Mouse (Mus musculus): ENCODE results near the gene Spag8. TPM values are rescaled to one million over a fixed set of nuclear protein-coding genes. Genes with fewer than 3 reads are reported as not detected.

Spag8 gene
- 1.1 and 1.8 TPM in 2 replicates for polyA plus RNA-seq (2014; fragmentation: Nextera tagmentation; extraction: Ambion mirVana)

- Histone ChIP-seq H3K4me2 (ENCODE audit: low read depth, low read length) (peak within 1 kb of the TSS; percentile 43), H3K9me3 (replicated peaks; ENCODE audit: control insufficient read depth, low read length) (peaks cover 3% of the 10 kb centered on the region), H3K9ac (replicated peaks; ENCODE audit: low read length) (peak within 1 kb of the TSS; percentile 9; the same call in 1 of the 2 replicates), H3K36me3 (replicated peaks; ENCODE audit: control insufficient read depth, insufficient read depth, low read depth, low read length) (peaks cover 4% of the 10 kb centered on the region), H3K4me3 (ENCODE audit: low read depth, low read length) (peak within 1 kb of the TSS; percentile 14; the same call in 1 of the 2 replicates), H3K27ac (replicated peaks; ENCODE audit: low read depth, low read length) (no peak within 1 kb of the TSS), H3K27me3 (ENCODE audit: control insufficient read depth, insufficient read depth, low read length) (no peaks in the 10 kb centered on the region), H3K4me1 (ENCODE audit: control insufficient read depth, insufficient read depth, low read length) (no peaks in the 10 kb centered on the region)
- 22% methylated on average over 24 of the region's 24 CpGs for WGBS
- ATAC-seq (replicated peaks; ENCODE audit: insufficient number of reproducible peaks, low FRiP score, low TSS enrichment, low read depth), result no peak
- peak; percentile 66 for DNase-seq (ENCODE audit: low spot score)
Observed at GRCm38 (mm10) chr4:43653161-43654015, at the start of gene Spag8. Gene Spag8, minus strand, starts transcription at chr4:43653594.

DNA sequence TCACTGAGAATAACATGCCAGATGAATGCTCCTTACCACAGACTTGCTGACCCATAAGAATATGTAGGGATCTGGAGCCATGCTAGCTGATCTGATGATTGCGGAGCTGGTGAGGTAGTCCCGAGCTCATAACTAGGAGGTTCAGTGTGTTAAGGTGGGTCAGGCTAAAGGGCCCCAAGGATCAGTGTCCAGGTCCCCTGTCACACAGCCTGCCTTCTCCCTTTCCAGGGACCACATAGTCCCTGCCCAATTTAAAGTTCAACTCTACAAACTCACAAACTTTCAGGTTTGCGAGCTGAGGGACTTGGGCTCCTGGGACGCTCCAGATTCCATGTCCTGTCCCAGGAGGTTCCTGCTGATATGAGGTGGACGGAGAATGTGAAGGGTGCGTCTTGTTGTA is 47.3 kb upstream of the Spag8 start, which contains the start of gene Olfr70:
Olfr70 (minus strand) TSS at position 101 of the 400 bp plus-strand sequence.
- WGBS, result 84% methylated on average over 6 of the region's 6 CpGs
- no peaks in the 10 kb centered on the region for H3K36me3 ChIP-seq (replicated peaks; ENCODE audit: control insufficient read depth, insufficient read depth, low read depth, low read length)
- DNase-seq (ENCODE audit: low spot score) (no peak), ATAC-seq (replicated peaks; ENCODE audit: insufficient number of reproducible peaks, low FRiP score, low TSS enrichment, low read depth) (no peak)
- no peaks in the 10 kb centered on the region for H3K27me3 ChIP-seq (ENCODE audit: control insufficient read depth, insufficient read depth, low read length)
- no peak within 1 kb of the TSS for H3K9ac ChIP-seq (replicated peaks; ENCODE audit: low read length)
- H3K4me2 ChIP-seq (ENCODE audit: low read depth, low read length), result no peak within 1 kb of the TSS
- no peak within 1 kb of the TSS for H3K27ac ChIP-seq (replicated peaks; ENCODE audit: low read depth, low read length)
- H3K9me3 ChIP-seq (replicated peaks; ENCODE audit: control insufficient read depth, low read length), result no peaks in the 10 kb centered on the region
- no peaks in the 10 kb centered on the region for H3K4me1 ChIP-seq (ENCODE audit: control insufficient read depth, insufficient read depth, low read length)
- H3K4me3 ChIP-seq (ENCODE audit: low read depth, low read length), result no peak within 1 kb of the TSS

GRCm38 (mm10) chr4:43696561-43696960 is 43.2 kb upstream of the Spag8 start:
- 93% methylated on average over 13 of the region's 13 CpGs for WGBS
- ATAC-seq (replicated peaks; ENCODE audit: insufficient number of reproducible peaks, low FRiP score, low TSS enrichment, low read depth) (no peak), DNase-seq (ENCODE audit: low spot score) (no peak)
- Histone ChIP-seq H3K9ac (replicated peaks; ENCODE audit: low read length) (no peak overlapping the region), H3K4me2 (ENCODE audit: low read depth, low read length) (no peak overlapping the region), H3K4me3 (ENCODE audit: low read depth, low read length) (no peak overlapping the region), H3K36me3 (replicated peaks; ENCODE audit: control insufficient read depth, insufficient read depth, low read depth, low read length) (no peaks in the 10 kb centered on the region), H3K4me1 (ENCODE audit: control insufficient read depth, insufficient read depth, low read length) (no peaks in the 10 kb centered on the region), H3K9me3 (replicated peaks; ENCODE audit: control insufficient read depth, low read length) (no peaks in the 10 kb centered on the region), H3K27me3 (ENCODE audit: control insufficient read depth, insufficient read depth, low read length) (no peaks in the 10 kb centered on the region), H3K27ac (replicated peaks; ENCODE audit: low read depth, low read length) (no peak overlapping the region)

- no peak overlapping the region for H3K4me2 ChIP-seq (ENCODE audit: low read depth, low read length)
- no peak overlapping the region for H3K27ac ChIP-seq (replicated peaks; ENCODE audit: low read depth, low read length)
- DNase-seq (ENCODE audit: low spot score) (no peak), ATAC-seq (replicated peaks; ENCODE audit: insufficient number of reproducible peaks, low FRiP score, low TSS enrichment, low read depth) (no peak)
- no peaks in the 10 kb centered on the region for H3K9me3 ChIP-seq (replicated peaks; ENCODE audit: control insufficient read depth, low read length)
- no peaks in the 10 kb centered on the region for H3K36me3 ChIP-seq (replicated peaks; ENCODE audit: control insufficient read depth, insufficient read depth, low read depth, low read length)
- H3K27me3 ChIP-seq (ENCODE audit: control insufficient read depth, insufficient read depth, low read length), result no peaks in the 10 kb centered on the region
- H3K4me3 ChIP-seq (ENCODE audit: low read depth, low read length), result no peak overlapping the region
- WGBS, result 35% methylated on average over 9 of the region's 9 CpGs
- H3K9ac ChIP-seq (replicated peaks; ENCODE audit: low read length), result no peak overlapping the region
- no peaks in the 10 kb centered on the region for H3K4me1 ChIP-seq (ENCODE audit: control insufficient read depth, insufficient read depth, low read length)
Observed at GRCm38 (mm10) chr4:43695249-43695671, 41.9 kb upstream of the Spag8 start.

DNA sequence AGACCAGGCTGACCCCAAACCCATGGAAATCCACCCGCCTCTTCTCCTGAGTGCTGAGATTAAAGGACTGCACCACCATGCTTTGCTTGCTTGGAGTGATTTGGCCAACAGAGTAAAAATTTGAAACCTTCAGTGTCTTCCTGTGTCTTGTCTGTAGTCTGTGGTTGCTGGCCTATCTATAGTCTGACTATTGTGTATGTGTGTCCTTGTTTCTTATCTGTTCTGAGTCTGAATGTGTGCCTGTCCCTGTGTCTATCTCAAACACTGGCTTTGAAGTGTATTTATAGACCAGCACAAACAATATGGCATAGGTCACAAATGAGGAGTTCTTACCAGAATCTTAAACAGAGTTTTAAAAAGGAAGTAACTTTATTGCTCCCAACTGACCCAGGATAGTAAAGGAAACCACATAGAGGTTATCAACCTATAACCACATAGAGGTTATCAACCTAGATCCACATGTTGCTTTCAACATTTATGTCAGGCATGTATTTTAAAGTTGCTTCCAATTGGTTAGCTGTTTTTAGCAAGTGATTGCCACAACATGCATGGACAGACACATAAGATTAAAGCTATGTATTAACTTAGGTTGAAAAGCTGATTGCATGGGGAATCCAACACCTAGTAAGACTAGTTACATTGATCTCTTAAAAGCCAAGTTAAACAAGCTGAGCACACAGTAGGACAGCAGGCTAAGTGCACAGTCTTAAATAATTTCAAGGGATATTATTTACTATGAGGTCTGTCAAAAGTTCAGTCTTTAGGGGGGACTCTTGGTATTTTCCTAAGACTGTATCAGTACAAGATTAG is 41.2 kb upstream of the Spag8 start:
- no peak for ATAC-seq (replicated peaks; ENCODE audit: insufficient number of reproducible peaks, low FRiP score, low TSS enrichment, low read depth)
- no peak for DNase-seq (ENCODE audit: low spot score)
- WGBS, result 86% methylated on average over 1 of the region's 1 CpGs

DNA sequence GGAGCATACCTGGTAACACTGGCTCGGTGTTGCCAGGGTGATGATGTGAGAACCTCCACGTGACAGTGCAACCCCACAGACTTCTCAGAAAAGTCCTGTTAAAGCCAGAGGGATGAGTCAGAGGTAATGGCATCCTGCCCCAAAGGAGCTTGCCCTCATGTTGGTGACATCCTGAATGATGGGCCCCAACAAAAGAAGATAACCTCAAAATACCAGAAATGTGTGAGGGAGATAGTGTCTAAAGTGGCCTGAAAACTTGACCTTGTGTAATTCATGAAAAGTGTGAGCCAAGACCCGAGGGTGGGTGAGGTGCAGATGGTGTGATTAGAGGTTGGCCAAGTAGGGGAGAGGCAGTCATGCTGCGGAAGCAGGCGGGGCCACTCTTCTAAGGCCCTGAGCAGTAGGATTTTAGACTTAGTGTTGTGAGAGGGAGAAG is 40.4 kb upstream of the Spag8 start:
- H3K9me3 ChIP-seq (replicated peaks; ENCODE audit: control insufficient read depth, low read length), result no peaks in the 10 kb centered on the region
- no peak overlapping the region for H3K27ac ChIP-seq (replicated peaks; ENCODE audit: low read depth, low read length)
- H3K4me1 ChIP-seq (ENCODE audit: control insufficient read depth, insufficient read depth, low read length), result no peaks in the 10 kb centered on the region
- H3K4me3 ChIP-seq (ENCODE audit: low read depth, low read length), result no peak overlapping the region
- no peak overlapping the region for H3K9ac ChIP-seq (replicated peaks; ENCODE audit: low read length)
- WGBS, result 84% methylated on average over 5 of the region's 5 CpGs
- no peaks in the 10 kb centered on the region; the same call in 1 of the 2 replicates for H3K36me3 ChIP-seq (replicated peaks; ENCODE audit: control insufficient read depth, insufficient read depth, low read depth, low read length)
- ATAC-seq (replicated peaks; ENCODE audit: insufficient number of reproducible peaks, low FRiP score, low TSS enrichment, low read depth) (no peak), DNase-seq (ENCODE audit: low spot score) (no peak)
- H3K4me2 ChIP-seq (ENCODE audit: low read depth, low read length), result no peak overlapping the region
- H3K27me3 ChIP-seq (ENCODE audit: control insufficient read depth, insufficient read depth, low read length), result no peaks in the 10 kb centered on the region

More for the DNA sequence above, 41.2 kb upstream of the Spag8 start:
- Histone ChIP-seq H3K4me3 (ENCODE audit: low read depth, low read length) (no peak overlapping the region), H3K4me1 (ENCODE audit: control insufficient read depth, insufficient read depth, low read length) (no peaks in the 10 kb centered on the region), H3K9ac (replicated peaks; ENCODE audit: low read length) (no peak overlapping the region), H3K27ac (replicated peaks; ENCODE audit: low read depth, low read length) (no peak overlapping the region), H3K4me2 (ENCODE audit: low read depth, low read length) (no peak overlapping the region), H3K27me3 (ENCODE audit: control insufficient read depth, insufficient read depth, low read length) (no peaks in the 10 kb centered on the region), H3K36me3 (replicated peaks; ENCODE audit: control insufficient read depth, insufficient read depth, low read depth, low read length) (no peaks in the 10 kb centered on the region; the same call in 1 of the 2 replicates), H3K9me3 (replicated peaks; ENCODE audit: control insufficient read depth, low read length) (no peaks in the 10 kb centered on the region)

DNA sequence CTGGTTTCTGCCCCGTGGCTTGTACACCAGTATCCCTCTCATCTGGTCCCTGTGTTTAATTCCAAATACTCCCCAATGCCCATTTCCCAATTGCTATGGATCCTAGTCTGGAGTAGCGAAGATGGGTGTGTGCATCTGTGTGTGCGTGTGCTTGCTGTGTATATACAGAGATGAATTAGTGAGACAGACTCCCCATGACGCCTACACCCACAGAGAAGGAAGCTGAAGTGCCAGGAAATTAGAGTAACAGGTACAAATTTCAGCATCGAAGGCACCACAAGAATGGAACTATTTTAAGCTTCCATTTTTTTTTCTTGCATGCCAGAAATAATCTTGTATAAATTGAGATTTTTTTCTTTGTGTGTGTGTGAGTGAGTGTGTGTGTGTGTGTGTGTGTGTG is 37.6 kb upstream of the Spag8 start:
- Histone ChIP-seq H3K27ac (replicated peaks; ENCODE audit: low read depth, low read length) (no peak overlapping the region), H3K9me3 (replicated peaks; ENCODE audit: control insufficient read depth, low read length) (no peaks in the 10 kb centered on the region), H3K4me2 (ENCODE audit: low read depth, low read length) (no peak overlapping the region), H3K27me3 (ENCODE audit: control insufficient read depth, insufficient read depth, low read length) (no peaks in the 10 kb centered on the region), H3K36me3 (replicated peaks; ENCODE audit: control insufficient read depth, insufficient read depth, low read depth, low read length) (no peaks in the 10 kb centered on the region; the same call in 1 of the 2 replicates), H3K4me3 (ENCODE audit: low read depth, low read length) (no peak overlapping the region), H3K9ac (replicated peaks; ENCODE audit: low read length) (no peak overlapping the region), H3K4me1 (ENCODE audit: control insufficient read depth, insufficient read depth, low read length) (no peaks in the 10 kb centered on the region)
- ATAC-seq (replicated peaks; ENCODE audit: insufficient number of reproducible peaks, low FRiP score, low TSS enrichment, low read depth), result no peak
- WGBS, result 82% methylated on average over 5 of the region's 5 CpGs
- DNase-seq (ENCODE audit: low spot score), result no peak
